Mouse (Mus musculus): Measurements from ENCODE around the gene Cfb. TPM values are rescaled to one million over a fixed set of nuclear protein-coding genes. Genes with fewer than 3 reads are reported as not detected.

The Cfb gene
- polyA plus RNA-seq, 1 experiment from 2014 or later, result 20.7 TPM

- Histone ChIP-seq H3K4me1 (replicated peaks; ENCODE audit: control insufficient read depth, insufficient read depth) (no peaks in the 10 kb centered on the region), H3K9ac (ENCODE audit: low read length) (no peak overlapping the region), H3K9me3 (ENCODE audit: control insufficient read depth, low read length) (no peaks in the 10 kb centered on the region), H3K27ac (replicated peaks) (no peak overlapping the region), H3K4me2 (replicated peaks; ENCODE audit: low read depth) (no peak overlapping the region), H3K4me3 (ENCODE audit: low read depth, low read length) (no peak overlapping the region), H3K36me3 (ENCODE audit: control insufficient read depth, insufficient read depth, low read length) (no peaks in the 10 kb centered on the region), H3K27me3 (ENCODE audit: control insufficient read depth, insufficient read depth, low read length) (no peaks in the 10 kb centered on the region)
- ATAC-seq (ENCODE audit: low FRiP score, low TSS enrichment), result no peak
- no peak for TF ChIP-seq EP300 (optimal IDR thresholded peaks at IDR 0.05)
- 81% methylated on average over 17 of the region's 17 CpGs for WGBS
- no peak for DNase-seq (ENCODE audit: low spot score)
These were observed 34.0 kb upstream of the Cfb start for GRCm38 (mm10) chr17:34896366-34896765.

GRCm38 (mm10) chr17:34895724-34896123 is 33.4 kb upstream of the Cfb start:
- H3K9me3 ChIP-seq (ENCODE audit: control insufficient read depth, low read length), result no peaks in the 10 kb centered on the region
- no peak for DNase-seq (ENCODE audit: low spot score)
- H3K36me3 ChIP-seq (ENCODE audit: control insufficient read depth, insufficient read depth, low read length), result no peaks in the 10 kb centered on the region
- H3K4me3 ChIP-seq (ENCODE audit: low read depth, low read length), result no peak overlapping the region
- TF ChIP-seq EP300 (optimal IDR thresholded peaks at IDR 0.05), result no peak
- TF ChIP-seq CTCF (IDR thresholded peaks at IDR 0.05; ENCODE audit: low read depth), result no peak
- H3K27me3 ChIP-seq (ENCODE audit: control insufficient read depth, insufficient read depth, low read length), result no peaks in the 10 kb centered on the region
- H3K27ac ChIP-seq (replicated peaks), result no peak overlapping the region
- no peaks in the 10 kb centered on the region for H3K4me1 ChIP-seq (replicated peaks; ENCODE audit: control insufficient read depth, insufficient read depth)
- WGBS, result 88% methylated on average over 15 of the region's 15 CpGs
- no peak for ATAC-seq (ENCODE audit: low FRiP score, low TSS enrichment)
- H3K4me2 ChIP-seq (replicated peaks; ENCODE audit: low read depth), result no peak overlapping the region
- H3K9ac ChIP-seq (ENCODE audit: low read length), result no peak overlapping the region

DNA sequence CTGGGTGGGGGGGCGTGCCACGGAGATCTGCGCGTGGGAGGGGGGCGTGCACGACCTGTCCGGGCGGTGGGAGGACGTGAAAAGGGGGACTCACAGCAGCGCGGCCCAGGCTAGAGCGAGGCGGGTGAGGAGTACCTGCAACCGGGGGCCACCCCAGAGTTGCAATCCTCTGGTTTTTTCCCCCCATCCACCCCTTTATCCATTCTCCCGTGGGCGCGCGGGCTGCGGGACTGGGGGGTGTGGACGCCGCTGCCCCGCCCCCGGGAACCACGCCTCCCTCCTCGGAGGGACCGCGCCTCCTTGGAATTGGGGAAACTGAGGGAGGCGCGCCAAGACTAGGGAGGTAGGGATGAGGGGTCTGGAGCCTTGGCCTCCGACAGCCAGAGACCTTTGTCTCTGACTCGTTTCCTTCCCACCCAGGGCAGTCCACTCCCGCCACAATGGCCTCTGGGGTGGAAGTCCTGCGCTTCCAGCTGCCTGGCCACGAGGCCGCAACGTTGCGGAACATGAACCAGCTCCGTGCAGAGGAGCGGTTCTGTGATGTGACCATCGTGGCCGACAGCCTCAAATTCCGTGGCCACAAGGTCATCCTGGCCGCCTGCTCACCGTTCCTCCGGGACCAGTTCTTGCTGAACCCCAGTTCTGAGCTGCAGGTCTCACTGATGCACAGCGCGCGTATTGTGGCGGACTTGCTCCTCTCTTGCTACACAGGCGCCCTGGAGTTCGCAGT is 32.6 kb upstream of the Cfb start:
- Histone ChIP-seq H3K27me3 (ENCODE audit: control insufficient read depth, insufficient read depth, low read length) (no peaks in the 10 kb centered on the region), H3K9ac (ENCODE audit: low read length) (peak overlapping the region; percentile 79), H3K4me3 (ENCODE audit: low read depth, low read length) (peak overlapping the region; percentile 75), H3K27ac (replicated peaks) (peak overlapping the region; percentile 80), H3K9me3 (ENCODE audit: control insufficient read depth, low read length) (no peaks in the 10 kb centered on the region), H3K4me1 (replicated peaks; ENCODE audit: control insufficient read depth, insufficient read depth) (no peaks in the 10 kb centered on the region), H3K4me2 (replicated peaks; ENCODE audit: low read depth) (peak overlapping the region; percentile 91), H3K36me3 (ENCODE audit: control insufficient read depth, insufficient read depth, low read length) (no peaks in the 10 kb centered on the region)
- ATAC-seq (ENCODE audit: low FRiP score, low TSS enrichment) (peak; percentile 4; the same call in 1 of the 2 replicates), DNase-seq (ENCODE audit: low spot score) (peak; percentile 59)
- no peak for TF ChIP-seq EP300 (optimal IDR thresholded peaks at IDR 0.05)
- no peak for TF ChIP-seq CTCF (IDR thresholded peaks at IDR 0.05; ENCODE audit: low read depth)
- 12% methylated on average over 31 of the region's 51 CpGs for WGBS

DNA sequence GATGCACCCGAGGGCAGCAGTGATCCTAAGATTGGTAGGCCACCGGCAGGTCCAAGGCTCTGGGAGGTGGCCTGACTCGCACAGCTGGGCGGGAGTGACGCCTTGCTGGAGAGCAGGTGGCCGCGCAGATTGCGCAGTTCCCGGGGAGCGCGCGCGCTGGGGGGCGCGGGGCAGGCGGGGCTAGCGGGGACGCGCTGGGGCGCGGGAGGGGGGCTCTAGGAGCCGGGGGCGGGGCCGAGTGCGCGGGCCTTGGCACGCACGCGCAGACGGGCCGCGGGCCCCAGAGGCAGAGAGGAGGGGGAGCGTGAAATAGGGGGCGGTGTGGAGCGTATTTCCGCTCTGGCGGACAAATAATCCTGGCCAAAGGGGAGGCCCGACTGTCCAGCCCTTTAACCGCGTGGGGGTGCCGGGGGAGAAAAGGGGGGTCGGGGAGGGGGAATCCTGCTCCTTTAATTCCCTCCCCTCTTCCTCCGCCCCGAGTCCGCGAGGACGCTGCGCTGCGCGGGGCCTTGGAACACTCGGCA is 31.8 kb upstream of the Cfb start:
- H3K27me3 ChIP-seq (ENCODE audit: control insufficient read depth, insufficient read depth, low read length), result no peaks in the 10 kb centered on the region
- DNase-seq (ENCODE audit: low spot score) (peak; percentile 95), ATAC-seq (ENCODE audit: low FRiP score, low TSS enrichment) (peak; percentile 88)
- H3K9me3 ChIP-seq (ENCODE audit: control insufficient read depth, low read length), result no peaks in the 10 kb centered on the region
- no peaks in the 10 kb centered on the region for H3K36me3 ChIP-seq (ENCODE audit: control insufficient read depth, insufficient read depth, low read length)
- H3K4me2 ChIP-seq (replicated peaks; ENCODE audit: low read depth), result peak overlapping the region; percentile 91
- no peak for TF ChIP-seq EP300 (optimal IDR thresholded peaks at IDR 0.05)
- TF ChIP-seq CTCF (IDR thresholded peaks at IDR 0.05; ENCODE audit: low read depth), result peak; percentile 49; the same call in 1 of the 2 replicates
- peak overlapping the region; percentile 80 for H3K27ac ChIP-seq (replicated peaks)
- peak overlapping the region; percentile 75 for H3K4me3 ChIP-seq (ENCODE audit: low read depth, low read length)
- H3K9ac ChIP-seq (ENCODE audit: low read length), result peak overlapping the region; percentile 79
- H3K4me1 ChIP-seq (replicated peaks; ENCODE audit: control insufficient read depth, insufficient read depth), result no peaks in the 10 kb centered on the region
- under 1% methylated on average over 17 of the region's 51 CpGs for WGBS

DNA sequence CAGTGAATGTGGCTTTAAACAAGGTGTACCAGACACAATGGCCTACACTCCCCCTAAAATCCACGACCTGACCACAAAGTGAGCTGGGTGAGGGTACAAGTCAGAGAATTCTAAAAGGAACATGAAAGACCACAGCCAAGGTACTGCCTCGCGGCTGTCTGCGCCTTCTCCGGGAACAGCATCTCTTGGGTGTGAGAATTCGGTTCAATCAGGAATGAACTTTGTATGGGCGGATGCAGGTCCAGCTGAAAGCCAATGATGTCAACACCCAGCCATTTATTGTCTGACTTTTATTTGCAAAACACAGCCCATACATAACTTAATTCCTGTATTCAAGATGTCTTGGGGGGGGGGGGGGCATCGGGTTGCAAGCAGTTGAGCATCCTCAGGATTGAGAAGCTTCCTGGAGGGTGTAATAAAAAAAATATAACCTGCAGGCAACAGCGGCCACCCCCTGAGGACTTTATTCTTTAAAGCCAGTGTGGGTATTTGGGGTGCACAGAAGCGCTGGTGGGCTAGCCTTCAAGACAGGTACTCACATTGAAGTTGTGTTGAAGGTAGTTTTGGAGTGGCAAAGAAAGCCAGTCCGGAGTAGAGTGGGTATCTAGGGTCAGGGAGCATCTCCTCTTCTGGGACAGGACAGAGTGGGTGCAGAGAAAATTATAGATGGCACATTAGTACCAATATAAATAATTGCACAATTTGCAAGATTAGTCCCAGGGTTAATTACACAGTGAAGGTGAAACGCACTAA is 30.9 kb upstream of the Cfb start:
- Histone ChIP-seq H3K27ac (replicated peaks) (peak overlapping the region; percentile 80; the same call in 1 of the 2 replicates), H3K4me1 (replicated peaks; ENCODE audit: control insufficient read depth, insufficient read depth) (no peaks in the 10 kb centered on the region), H3K4me2 (replicated peaks; ENCODE audit: low read depth) (peak overlapping the region; percentile 91; the same call in 1 of the 2 replicates), H3K27me3 (ENCODE audit: control insufficient read depth, insufficient read depth, low read length) (no peaks in the 10 kb centered on the region), H3K36me3 (ENCODE audit: control insufficient read depth, insufficient read depth, low read length) (no peaks in the 10 kb centered on the region), H3K9me3 (ENCODE audit: control insufficient read depth, low read length) (no peaks in the 10 kb centered on the region), H3K4me3 (ENCODE audit: low read depth, low read length) (peak overlapping the region; percentile 75), H3K9ac (ENCODE audit: low read length) (no peak overlapping the region)
- no peak for ATAC-seq (ENCODE audit: low FRiP score, low TSS enrichment)
- no peak for DNase-seq (ENCODE audit: low spot score)
- WGBS, result 76% methylated on average over 12 of the region's 12 CpGs
- TF ChIP-seq CTCF (IDR thresholded peaks at IDR 0.05; ENCODE audit: low read depth) (no peak), EP300 (optimal IDR thresholded peaks at IDR 0.05) (no peak)

All from stomach, postnatal 0 days (tissue).